Mouse (Mus musculus) limb, embryonic 11.5 days (tissue): Measurements from ENCODE around the gene Slc16a13. TPM values are rescaled to one million over a fixed set of nuclear protein-coding genes. Genes with fewer than 3 reads are reported as not detected.

ENCODE experiments used
- ATAC-seq: fragments of 200-750 bp; cut with Nextera tagmentation; 2 replicates; pipeline ENCODE4 v1.8.0; 2017; ENCODE audit warnings: low read depth; ENCODE audit not compliant: insufficient number of reproducible peaks, low FRiP score, low TSS enrichment
- DNase-seq: peaks from one replicate; pipeline ENCODE4 v3.0.0-alpha.2; 2015; ENCODE audit warnings: low spot score
- H3K27ac ChIP-seq: fragments of 300-500 bp; sonication (generic); replicated peaks from 2 replicates; pipeline ENCODE4 v1.5.1; 2014; ENCODE audit warnings: low read depth, mild to moderate bottlenecking, low read length
- H3K27me3 ChIP-seq: fragments of 300-500 bp; sonication (generic); 2 replicates; pipeline ENCODE4 v1.6.1; 2014; ENCODE audit warnings: mild to moderate bottlenecking, low read length, mixed read lengths; ENCODE audit not compliant: control insufficient read depth, insufficient read depth
- H3K36me3 ChIP-seq: fragments of 300-500 bp; sonication (generic); 2 replicates; pipeline ENCODE4 v1.6.1; 2014; ENCODE audit warnings: mild to moderate bottlenecking, low read length, moderate library complexity, mixed read lengths; ENCODE audit not compliant: control insufficient read depth, insufficient read depth
- H3K4me1 ChIP-seq: fragments of 300-500 bp; sonication (generic); 2 replicates; pipeline ENCODE4 v1.6.1; 2014; ENCODE audit warnings: low read length, mixed read lengths; ENCODE audit not compliant: control insufficient read depth, insufficient read depth
- H3K4me2 ChIP-seq: fragments of 300-500 bp; sonication (generic); 2 replicates; pipeline ENCODE4 v1.6.1; 2014; ENCODE audit warnings: low read depth, mild to moderate bottlenecking, moderate library complexity; ENCODE audit not compliant: severe bottlenecking
- H3K4me3 ChIP-seq: fragments of 300-500 bp; sonication (generic); 2 replicates; pipeline ENCODE4 v1.5.1; 2014; ENCODE audit warnings: low read depth, low read length
- H3K9ac ChIP-seq: fragments of 300-500 bp; sonication (generic); 2 replicates; pipeline ENCODE4 v1.6.1; 2014; ENCODE audit warnings: mild to moderate bottlenecking, low read length
- H3K9me3 ChIP-seq: fragments of 300-500 bp; sonication (generic); 2 replicates; pipeline ENCODE4 v1.6.1; 2016; ENCODE audit warnings: low read length; ENCODE audit not compliant: control insufficient read depth
- WGBS: fragments of 180-500 bp; shearing (Covaris S2); extraction: QIAGEN DNeasy Blood & Tissue Kit; methylation state at CpG from one replicate; pipeline ENCODE4 v1.1.7; 2014; 5-methylcytosine and 5-hydroxymethylcytosine counted together
- polyA plus RNA-seq: library from polyadenylated mRNA; unstranded; fragments of >200 nt; fragmentation: Nextera tagmentation; extraction: Ambion mirVana; gene quantifications from 2 replicates; pipeline ENCODE4 v1.2.1, GENCODE M21; 2014

Gene Slc16a13
- 17.0 and 17.8 TPM in 2 replicates for polyA plus RNA-seq

DNA sequence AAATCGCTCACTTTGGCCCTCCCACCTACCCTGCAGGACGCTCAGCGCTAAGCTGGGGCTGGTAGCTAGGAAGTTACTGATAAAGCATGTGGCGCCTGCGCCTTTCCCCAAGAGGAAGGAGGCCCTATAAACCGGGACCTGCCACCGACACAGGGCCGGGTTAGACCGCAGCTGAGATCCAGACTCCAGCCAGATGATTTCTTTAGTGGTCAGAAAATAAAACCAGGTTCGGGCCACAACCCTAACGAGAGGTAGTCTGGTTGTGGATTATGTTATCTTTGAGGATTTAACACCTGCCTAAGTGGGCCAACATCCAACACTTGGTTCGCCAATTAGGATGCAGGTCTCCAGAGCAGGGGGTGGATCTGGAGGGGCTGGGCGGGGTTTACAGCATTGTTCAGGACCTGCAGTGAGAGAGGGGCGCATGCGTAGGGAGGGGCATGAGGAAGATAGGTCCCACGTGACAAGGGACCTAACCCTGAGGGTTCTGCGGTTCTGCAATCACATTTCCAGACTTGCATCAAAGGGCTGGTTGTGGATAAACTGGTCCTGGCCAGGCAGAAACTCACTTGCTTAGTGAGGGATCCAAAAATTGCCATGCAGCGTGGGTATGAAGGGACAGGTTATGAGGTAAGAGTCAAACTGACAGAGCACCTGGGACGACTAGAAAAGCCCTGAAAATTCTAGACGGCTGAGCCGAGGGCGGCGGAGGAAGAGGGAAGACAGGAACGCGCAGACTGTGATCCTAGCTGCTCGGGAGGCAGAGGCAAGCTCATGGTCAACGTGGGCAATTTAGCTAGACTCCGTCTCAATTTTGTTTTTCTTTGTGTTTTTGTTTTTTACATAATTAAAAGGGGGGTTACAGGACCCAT is at the start of gene Slc16a13:
Gene Slc16a13 (minus strand): TSS at position 334 of the 872 bp plus-strand sequence.
- Histone ChIP-seq H3K4me1 (no peaks in the 10 kb centered on the region), H3K36me3 (peaks cover 2% of the 10 kb centered on the region; the same call in 1 of the 2 replicates), H3K9ac (peak within 1 kb of the TSS; percentile 80), H3K9me3 (no peaks in the 10 kb centered on the region), H3K27me3 (peaks cover 18% of the 10 kb centered on the region), H3K4me2 (peak within 1 kb of the TSS; percentile 91), H3K4me3 (peak within 1 kb of the TSS; percentile 54), H3K27ac (peak within 1 kb of the TSS; percentile 60)
- DNase-seq, result peak; percentile 96
- WGBS, result 0% methylated on average over 28 of the region's 28 CpGs
- ATAC-seq, result peak; percentile 92

DNA sequence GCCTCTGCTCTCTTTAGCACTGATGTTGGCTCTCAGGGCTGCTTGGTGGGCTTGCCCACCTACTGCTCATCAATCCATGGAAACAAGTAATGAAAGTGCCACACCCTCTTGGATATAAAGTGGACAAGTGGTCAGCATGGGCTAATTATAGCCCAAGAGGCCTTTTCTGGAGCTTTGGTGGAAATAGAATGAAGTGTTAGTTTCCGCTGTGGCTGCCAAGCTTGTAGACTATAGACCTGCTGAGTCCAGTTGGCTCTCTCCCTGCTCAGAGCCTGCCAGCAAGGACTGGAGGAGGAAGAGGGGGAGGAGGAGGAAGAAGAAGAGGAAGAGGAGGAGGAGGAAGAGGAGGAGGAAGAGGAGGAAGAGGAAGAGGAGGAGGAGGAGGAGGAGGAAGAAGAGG is 45.5 kb upstream of the Slc16a13 start:
- DNase-seq (no peak), ATAC-seq (no peak)
- Histone ChIP-seq H3K9ac (no peak overlapping the region), H3K4me3 (no peak overlapping the region), H3K27ac (no peak overlapping the region), H3K4me1 (no peaks in the 10 kb centered on the region), H3K27me3 (no peaks in the 10 kb centered on the region), H3K9me3 (no peaks in the 10 kb centered on the region), H3K4me2 (no peak overlapping the region), H3K36me3 (no peaks in the 10 kb centered on the region)
- 86% methylated on average over 1 of the region's 1 CpGs for WGBS

DNA sequence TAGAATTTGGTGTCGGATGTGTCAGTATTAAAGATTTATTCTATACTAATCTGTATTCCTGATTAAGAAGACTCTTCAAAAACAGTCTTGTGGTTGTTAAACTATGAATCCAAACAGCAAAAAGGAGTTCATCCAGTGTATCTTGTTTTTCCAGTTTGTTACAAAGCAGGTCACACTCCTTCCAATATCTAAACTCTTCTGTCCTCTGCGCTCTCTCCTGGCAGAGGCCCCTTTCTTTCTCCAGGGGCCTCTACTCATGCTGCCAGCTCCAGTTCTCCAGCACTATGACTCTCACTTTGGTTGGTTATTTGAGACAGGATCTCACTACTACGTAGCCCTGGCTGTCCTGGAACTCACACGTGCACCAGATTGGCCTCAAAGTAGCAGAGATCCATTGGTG is 45.0 kb upstream of the Slc16a13 start:
- WGBS, result 71% methylated on average over 4 of the region's 4 CpGs
- no peak overlapping the region for H3K27ac ChIP-seq
- H3K4me2 ChIP-seq, result no peak overlapping the region
- H3K4me3 ChIP-seq, result no peak overlapping the region
- no peaks in the 10 kb centered on the region for H3K9me3 ChIP-seq
- no peak for DNase-seq
- H3K36me3 ChIP-seq, result no peaks in the 10 kb centered on the region
- no peaks in the 10 kb centered on the region for H3K27me3 ChIP-seq
- no peaks in the 10 kb centered on the region for H3K4me1 ChIP-seq
- no peak for ATAC-seq
- no peak overlapping the region for H3K9ac ChIP-seq

DNA sequence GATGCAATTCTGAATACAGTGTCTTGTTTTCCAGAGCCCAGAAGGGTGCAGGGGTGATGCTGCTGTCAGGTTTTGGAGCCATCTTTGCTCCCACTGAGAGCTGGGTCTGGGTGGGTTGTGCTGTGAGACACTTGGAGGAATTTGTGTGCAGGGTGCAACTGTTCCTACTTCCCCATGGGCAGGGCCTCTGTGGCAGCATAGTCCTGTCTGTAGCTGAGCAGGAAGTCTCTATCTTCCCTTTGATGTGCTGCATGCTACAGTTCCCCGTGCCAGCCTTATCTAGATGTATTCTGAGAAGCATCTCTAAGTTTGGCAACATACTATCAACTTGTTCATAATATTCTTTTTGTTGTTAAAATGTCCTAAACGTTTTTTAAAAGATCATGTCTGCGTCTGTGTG is 44.4 kb upstream of the Slc16a13 start:
- DNase-seq (no peak), ATAC-seq (no peak)
- Histone ChIP-seq H3K4me3 (no peak overlapping the region), H3K9me3 (no peaks in the 10 kb centered on the region), H3K4me2 (no peak overlapping the region), H3K27ac (no peak overlapping the region), H3K36me3 (no peaks in the 10 kb centered on the region), H3K4me1 (no peaks in the 10 kb centered on the region), H3K27me3 (no peaks in the 10 kb centered on the region), H3K9ac (no peak overlapping the region)
- WGBS, result 60% methylated on average over 3 of the region's 3 CpGs

DNA sequence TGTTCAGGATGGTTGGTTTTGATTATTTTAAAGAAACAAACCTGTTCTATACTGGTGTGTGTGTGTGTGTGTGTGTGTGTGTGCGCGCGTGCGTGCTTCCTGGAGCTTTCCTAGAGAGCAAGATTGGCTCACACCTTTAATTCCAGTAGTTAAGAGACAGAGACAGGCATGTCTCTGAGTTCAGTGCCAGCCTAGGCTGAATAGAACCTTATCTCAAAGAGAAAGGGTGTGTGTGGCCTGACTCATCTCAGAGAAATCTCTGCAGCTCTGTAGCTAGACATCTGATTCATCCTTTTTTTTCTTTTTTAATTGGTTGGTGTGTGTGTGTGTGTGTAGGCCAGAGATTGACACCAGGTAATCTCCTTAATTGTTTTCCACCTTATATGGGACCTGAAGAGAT is 38.2 kb upstream of the Slc16a13 start:
- DNase-seq, result no peak
- Histone ChIP-seq H3K4me2 (no peak overlapping the region), H3K27ac (no peak overlapping the region), H3K4me1 (no peaks in the 10 kb centered on the region), H3K4me3 (no peak overlapping the region), H3K36me3 (no peaks in the 10 kb centered on the region), H3K27me3 (peaks cover 15% of the 10 kb centered on the region), H3K9me3 (no peaks in the 10 kb centered on the region), H3K9ac (no peak overlapping the region)
- ATAC-seq, result no peak
- WGBS, result 94% methylated on average over 4 of the region's 4 CpGs

DNA sequence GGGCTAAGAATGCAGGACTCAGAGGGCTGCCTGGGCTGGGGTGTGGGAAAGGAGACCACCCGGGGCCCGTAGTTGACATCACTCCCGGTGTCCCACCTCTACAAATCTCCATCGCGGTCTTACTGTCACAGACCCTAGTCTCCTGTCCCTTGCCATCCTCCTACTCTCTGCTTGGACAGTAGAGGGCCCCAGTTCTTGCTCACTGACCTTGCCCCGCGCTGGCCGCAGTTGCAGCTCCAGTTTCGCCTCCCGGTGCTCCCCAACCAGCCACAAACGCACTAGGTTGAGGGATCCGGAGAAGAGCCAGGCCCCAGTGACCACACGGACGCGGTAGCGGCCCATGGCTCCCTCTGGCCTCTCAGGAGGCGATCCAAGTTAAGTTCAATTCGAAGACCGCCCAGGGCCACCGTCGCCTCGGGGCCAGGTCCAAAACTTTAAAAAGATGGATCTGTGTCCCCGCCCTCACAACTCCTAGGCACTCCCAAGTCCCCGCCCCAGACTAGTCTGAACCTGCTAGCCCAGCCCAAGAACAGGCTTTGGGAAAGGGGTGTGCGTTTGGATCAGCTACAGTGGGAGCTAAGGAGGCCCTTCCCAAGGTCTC is 34.2 kb upstream of the Slc16a13 start, which contains the start of gene Alox12:
Gene Alox12 (minus strand): TSS at position 423 of the 601 bp plus-strand sequence.
- DNase-seq, result peak; percentile 55
- H3K4me1 ChIP-seq, result no peaks in the 10 kb centered on the region
- WGBS, result under 1% methylated on average over 25 of the region's 25 CpGs
- no peaks in the 10 kb centered on the region for H3K36me3 ChIP-seq
- H3K9me3 ChIP-seq, result no peaks in the 10 kb centered on the region
- peak within 1 kb of the TSS; percentile 20; the same call in 1 of the 2 replicates for H3K4me3 ChIP-seq
- H3K27me3 ChIP-seq, result peaks cover 34% of the 10 kb centered on the region
- no peak within 1 kb of the TSS for H3K27ac ChIP-seq
- H3K4me2 ChIP-seq, result peak within 1 kb of the TSS; percentile 47
- no peak for ATAC-seq
- H3K9ac ChIP-seq, result no peak within 1 kb of the TSS

DNA sequence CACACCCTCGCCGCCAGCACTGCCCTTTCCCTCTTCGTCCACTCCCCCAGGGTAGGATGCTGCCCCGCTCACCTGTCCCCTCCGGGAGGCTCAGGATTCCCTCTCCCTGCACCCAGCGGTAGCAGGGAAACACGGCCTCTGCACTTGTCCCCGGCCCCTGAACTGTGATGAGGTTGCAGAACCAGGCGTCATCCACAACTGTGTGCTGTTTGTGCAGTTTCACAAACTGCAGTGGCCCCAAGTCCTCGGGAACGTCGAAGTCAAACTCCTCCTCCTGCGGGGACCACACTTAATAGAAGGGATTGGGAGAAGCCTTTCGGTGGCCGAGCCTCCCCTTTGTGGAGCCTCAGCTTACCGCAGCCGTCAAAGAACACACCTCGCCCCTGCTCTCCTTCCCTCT is 33.5 kb upstream of the Slc16a13 start:
- H3K27ac ChIP-seq, result no peak overlapping the region
- no peak overlapping the region for H3K9ac ChIP-seq
- peak overlapping the region; percentile 47; the same call in 1 of the 2 replicates for H3K4me2 ChIP-seq
- peaks cover 34% of the 10 kb centered on the region for H3K27me3 ChIP-seq
- H3K9me3 ChIP-seq, result no peaks in the 10 kb centered on the region
- ATAC-seq (no peak), DNase-seq (peak; percentile 31)
- 8% methylated on average over 18 of the region's 18 CpGs for WGBS
- H3K4me3 ChIP-seq, result peak overlapping the region; percentile 20; the same call in 1 of the 2 replicates
- no peaks in the 10 kb centered on the region for H3K36me3 ChIP-seq
- no peaks in the 10 kb centered on the region for H3K4me1 ChIP-seq

DNA sequence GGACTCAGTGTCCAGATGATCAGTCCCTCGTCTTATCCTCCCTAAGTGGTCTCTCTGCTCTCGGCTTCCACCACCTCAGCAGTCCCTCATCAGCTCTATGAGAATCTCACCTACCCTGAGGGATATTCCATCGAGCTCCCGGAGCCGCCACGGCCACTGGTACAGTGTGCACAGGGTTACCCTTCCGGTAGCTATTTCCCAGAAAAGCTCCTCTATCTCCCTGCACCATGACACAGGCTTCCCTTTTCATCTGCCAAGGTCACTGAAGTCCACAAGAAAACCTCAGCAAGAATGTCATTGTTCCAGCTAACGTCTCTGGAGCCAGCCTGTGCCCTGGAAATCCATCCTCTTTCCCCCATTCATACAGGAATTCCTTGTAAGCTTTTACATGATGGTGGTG is 31.0 kb upstream of the Slc16a13 start:
- no peak overlapping the region for H3K27ac ChIP-seq
- no peaks in the 10 kb centered on the region for H3K36me3 ChIP-seq
- H3K9me3 ChIP-seq, result no peaks in the 10 kb centered on the region
- no peak overlapping the region for H3K4me2 ChIP-seq
- DNase-seq (no peak), ATAC-seq (no peak)
- no peak overlapping the region for H3K9ac ChIP-seq
- peaks cover 34% of the 10 kb centered on the region for H3K27me3 ChIP-seq
- H3K4me3 ChIP-seq, result no peak overlapping the region
- WGBS, result 78% methylated on average over 8 of the region's 8 CpGs
- H3K4me1 ChIP-seq, result no peaks in the 10 kb centered on the region
